Mouse (Mus musculus): Measurements from ENCODE around the gene Abcg5.

- TF ChIP-seq CTCF (IDR thresholded peaks at IDR 0.05; ENCODE audit: low read depth, low read length) (no peak), EP300 (IDR thresholded peaks at IDR 0.05; ENCODE audit: insufficient read depth, low read depth, low read length) (no peak)
Observed at GRCm38 (mm10) chr17:84688834-84689233, 6.0 kb upstream of the Abcg5 start.
